Comparison of ENCODE assay signal across 24 mouse cellular contexts in genomic region chr15:67031866-67032526, GRCm38 (mm10).
DNase-seq lines count a peak whose midpoint lies in the region; ATAC-seq lines count a peak whose summit lies in the region.
"Had no signal": no experiment of that assay in that cellular context is flagged by ENCODE, and none has a peak within 500 bp of the region (broad histone marks: within the 10 kb centered on the region; RNA-seq: fewer than 3 reads in every experiment).

No protein-coding gene starts in this region.

- DNase-seq in frontal cortex, postnatal 25 days (ENCODE audit: low spot score in 2 of 2): no peak
- peak; percentile 54 for DNase-seq in midbrain, embryonic 11.5 days (ENCODE audit: low spot score, missing footprints)
- no peak for DNase-seq in liver
- DNase-seq: adrenal gland, postnatal 25 days; B cell, adult 2 months; cerebellum, postnatal 14 days; heart, postnatal 14 days; kidney, adult 8-10 months; kidney, postnatal 4 days; liver, embryonic 13.5 days; lung, adult 18-20 months; lung, postnatal 4 days; retina, postnatal 1 day; right cerebral cortex, postnatal 14 days had no signal

- H3K27me3 ChIP-seq in midbrain, embryonic 11.5 days (ENCODE audit: control insufficient read depth, insufficient read depth, low read length): no peaks in the 10 kb centered on the region
- H3K27me3 ChIP-seq in midbrain, embryonic 16.5 days (ENCODE audit: control insufficient read depth, insufficient read depth, low read depth, low read length): no peaks in the 10 kb centered on the region
- H3K27me3 ChIP-seq: liver, embryonic 13.5 days; midbrain, embryonic 15.5 days; neural tube, embryonic 15.5 days had no signal

- H3K9me3 ChIP-seq in midbrain, embryonic 11.5 days (ENCODE audit: control insufficient read depth, low read length): no peaks in the 10 kb centered on the region
- H3K9me3 ChIP-seq in midbrain, embryonic 16.5 days (replicated peaks; ENCODE audit: control insufficient read depth, low read length, poor library complexity, severe bottlenecking): no peaks in the 10 kb centered on the region
- H3K9me3 ChIP-seq: liver, embryonic 13.5 days; midbrain, embryonic 15.5 days; neural tube, embryonic 15.5 days had no signal

- no peaks in the 10 kb centered on the region for H3K36me3 ChIP-seq in midbrain, embryonic 11.5 days (ENCODE audit: control insufficient read depth, insufficient read depth, low read length)
- no peaks in the 10 kb centered on the region for H3K36me3 ChIP-seq in midbrain, embryonic 16.5 days (ENCODE audit: control insufficient read depth, insufficient read depth, low read length)
- H3K36me3 ChIP-seq: liver, embryonic 13.5 days; midbrain, embryonic 15.5 days; neural tube, embryonic 15.5 days had no signal

- no peak overlapping the region for H3K27ac ChIP-seq in midbrain, embryonic 11.5 days (ENCODE audit: low read depth, low read length)
- H3K27ac ChIP-seq in midbrain, embryonic 16.5 days (ENCODE audit: low read length): no peak overlapping the region
- H3K27ac ChIP-seq: kidney, postnatal 0 days; liver, embryonic 13.5 days; midbrain, embryonic 15.5 days; neural tube, embryonic 15.5 days had no signal

- no peak overlapping the region for H3K4me3 ChIP-seq in midbrain, embryonic 11.5 days (ENCODE audit: low read depth, low read length)
- no peak overlapping the region for H3K4me3 ChIP-seq in midbrain, embryonic 16.5 days (ENCODE audit: low read depth, low read length)
- H3K4me3 ChIP-seq: erythroblast, embryonic 14.5 days; liver, embryonic 13.5 days; midbrain, embryonic 15.5 days; myocyte; neural tube, embryonic 15.5 days had no signal

- 88% methylated on average over 11 of the region's 11 CpGs for WGBS in midbrain, embryonic 11.5 days
- 90% methylated on average over 11 of the region's 11 CpGs for WGBS in midbrain, embryonic 16.5 days

- H3K9ac ChIP-seq in midbrain, embryonic 11.5 days (ENCODE audit: low read length): no peak overlapping the region
- H3K9ac ChIP-seq in midbrain, embryonic 16.5 days (ENCODE audit: low read depth, low read length): no peak overlapping the region
- H3K9ac ChIP-seq: liver, embryonic 13.5 days; midbrain, embryonic 15.5 days; neural tube, embryonic 15.5 days had no signal

- H3K4me2 ChIP-seq in midbrain, embryonic 11.5 days: no peak overlapping the region
- no peak overlapping the region for H3K4me2 ChIP-seq in midbrain, embryonic 16.5 days (ENCODE audit: low read length)
- H3K4me2 ChIP-seq: liver, embryonic 13.5 days; midbrain, embryonic 15.5 days; neural tube, embryonic 15.5 days had no signal

- 0 out of 2 replicates have a peak, but pooled peaks have one; percentile 16 for ATAC-seq in frontal cortex, adult (ENCODE audit: low TSS enrichment)
- no peak for ATAC-seq in midbrain, embryonic 11.5 days (ENCODE audit: low FRiP score)
- no peak for ATAC-seq in midbrain, embryonic 16.5 days
- peak; percentile 86 for ATAC-seq in megakaryocyte, adult 5-6 weeks (ENCODE audit: poor library complexity, severe bottlenecking)
- ATAC-seq: hindbrain, embryonic 16.5 days; lung, postnatal 0 days; midbrain, embryonic 15.5 days had no signal

- H3K4me1 ChIP-seq in midbrain, embryonic 11.5 days (ENCODE audit: control insufficient read depth, insufficient read depth, low read length): no peaks in the 10 kb centered on the region
- no peaks in the 10 kb centered on the region for H3K4me1 ChIP-seq in midbrain, embryonic 16.5 days (ENCODE audit: control insufficient read depth, insufficient read depth, low read length)
- H3K4me1 ChIP-seq: midbrain, embryonic 15.5 days; neural tube, embryonic 15.5 days had no signal

Comparison
In these comparisons a context has a peak if more than half of its experiments do, and no peak if none do; other contexts are left out.
1. ATAC-seq: peak in frontal cortex, adult (single experiment) and megakaryocyte, adult 5-6 weeks (single experiment); none in midbrain, embryonic 11.5 days (single experiment) and midbrain, embryonic 16.5 days (single experiment).